Mouse (Mus musculus): ENCODE measurements around the gene Kcnq1. TPM values are rescaled to one million over a fixed set of nuclear protein-coding genes. Genes with fewer than 3 reads are reported as not detected.

The Kcnq1 gene
- polyA plus RNA-seq, 1 experiment = 41.8 TPM

GRCm38 (mm10) chr7:143415070-143415469, 308.9 kb downstream of the Kcnq1 start:
- 76% methylated on average over 4 of the region's 4 CpGs for WGBS
- Histone ChIP-seq H3K4me3 (ENCODE audit: low read depth, low read length) (no peak overlapping the region), H3K4me1 (ENCODE audit: control insufficient read depth, insufficient read depth, insufficient read length, low read length) (peaks cover 5% of the 10 kb centered on the region; the same call in 1 of the 2 replicates), H3K27ac (ENCODE audit: insufficient read depth, low read depth, low read length) (no peak overlapping the region), H3K27me3 (ENCODE audit: control insufficient read depth, insufficient read depth, low read length) (no peaks in the 10 kb centered on the region), H3K36me3 (ENCODE audit: control insufficient read depth, insufficient read depth, low read length) (no peaks in the 10 kb centered on the region)
- TF ChIP-seq CTCF (IDR thresholded peaks at IDR 0.05; ENCODE audit: extremely low read depth, insufficient read length, insufficient replicate concordance, low read depth, low read length) (no peak), POLR2A (IDR thresholded peaks at IDR 0.05; ENCODE audit: low read depth, low read length) (no peak)

GRCm38 (mm10) chr7:143416406-143416805, 310.2 kb downstream of the Kcnq1 start:
- 88% methylated on average over 12 of the region's 12 CpGs for WGBS
- Histone ChIP-seq H3K27me3 (ENCODE audit: control insufficient read depth, insufficient read depth, low read length) (no peaks in the 10 kb centered on the region), H3K4me3 (ENCODE audit: low read depth, low read length) (no peak overlapping the region), H3K4me1 (ENCODE audit: control insufficient read depth, insufficient read depth, insufficient read length, low read length) (peaks cover 5% of the 10 kb centered on the region; the same call in 1 of the 2 replicates), H3K36me3 (ENCODE audit: control insufficient read depth, insufficient read depth, low read length) (no peaks in the 10 kb centered on the region), H3K27ac (ENCODE audit: insufficient read depth, low read depth, low read length) (no peak overlapping the region)
- no peak for TF ChIP-seq CTCF (IDR thresholded peaks at IDR 0.05; ENCODE audit: extremely low read depth, insufficient read length, insufficient replicate concordance, low read depth, low read length)
- TF ChIP-seq POLR2A (IDR thresholded peaks at IDR 0.05; ENCODE audit: low read depth, low read length) = no peak

GRCm38 (mm10) chr7:143417875-143418274, 311.7 kb downstream of the Kcnq1 start:
- no peak overlapping the region for H3K27ac ChIP-seq (ENCODE audit: insufficient read depth, low read depth, low read length)
- 50% methylated on average over 5 of the region's 5 CpGs for WGBS

GRCm38 (mm10) chr7:143419585-143420160, 313.5 kb downstream of the Kcnq1 start:
- Histone ChIP-seq H3K27ac (ENCODE audit: insufficient read depth, low read depth, low read length) (no peak overlapping the region), H3K4me1 (ENCODE audit: control insufficient read depth, insufficient read depth, insufficient read length, low read length) (peaks cover 5% of the 10 kb centered on the region; the same call in 1 of the 2 replicates), H3K4me3 (ENCODE audit: low read depth, low read length) (no peak overlapping the region), H3K27me3 (ENCODE audit: control insufficient read depth, insufficient read depth, low read length) (no peaks in the 10 kb centered on the region), H3K36me3 (ENCODE audit: control insufficient read depth, insufficient read depth, low read length) (no peaks in the 10 kb centered on the region)
- TF ChIP-seq POLR2A (IDR thresholded peaks at IDR 0.05; ENCODE audit: low read depth, low read length) (no peak), CTCF (IDR thresholded peaks at IDR 0.05; ENCODE audit: extremely low read depth, insufficient read length, insufficient replicate concordance, low read depth, low read length) (no peak)
- WGBS = 54% methylated on average over 4 of the region's 4 CpGs

More at GRCm38 (mm10) chr7:143417875-143418274, 311.7 kb downstream of the Kcnq1 start:
- Histone ChIP-seq H3K36me3 (ENCODE audit: control insufficient read depth, insufficient read depth, low read length) (no peaks in the 10 kb centered on the region), H3K4me3 (ENCODE audit: low read depth, low read length) (no peak overlapping the region), H3K4me1 (ENCODE audit: control insufficient read depth, insufficient read depth, insufficient read length, low read length) (peaks cover 5% of the 10 kb centered on the region; the same call in 1 of the 2 replicates), H3K27me3 (ENCODE audit: control insufficient read depth, insufficient read depth, low read length) (no peaks in the 10 kb centered on the region)
- no peak for TF ChIP-seq POLR2A (IDR thresholded peaks at IDR 0.05; ENCODE audit: low read depth, low read length)
- no peak for TF ChIP-seq CTCF (IDR thresholded peaks at IDR 0.05; ENCODE audit: extremely low read depth, insufficient read length, insufficient replicate concordance, low read depth, low read length)

GRCm38 (mm10) chr7:143428142-143428813, 322.1 kb downstream of the Kcnq1 start:
- no peaks in the 10 kb centered on the region for H3K36me3 ChIP-seq (ENCODE audit: control insufficient read depth, insufficient read depth, low read length)
- WGBS = 80% methylated on average over 23 of the region's 23 CpGs
- no peak overlapping the region for H3K27ac ChIP-seq (ENCODE audit: insufficient read depth, low read depth, low read length)
- H3K4me1 ChIP-seq (ENCODE audit: control insufficient read depth, insufficient read depth, insufficient read length, low read length) = no peaks in the 10 kb centered on the region
- H3K27me3 ChIP-seq (ENCODE audit: control insufficient read depth, insufficient read depth, low read length) = no peaks in the 10 kb centered on the region
- H3K4me3 ChIP-seq (ENCODE audit: low read depth, low read length) = no peak overlapping the region
- TF ChIP-seq POLR2A (IDR thresholded peaks at IDR 0.05; ENCODE audit: low read depth, low read length) (no peak), CTCF (IDR thresholded peaks at IDR 0.05; ENCODE audit: extremely low read depth, insufficient read length, insufficient replicate concordance, low read depth, low read length) (no peak)

- TF ChIP-seq POLR2A (IDR thresholded peaks at IDR 0.05; ENCODE audit: low read depth, low read length) (no peak), CTCF (IDR thresholded peaks at IDR 0.05; ENCODE audit: extremely low read depth, insufficient read length, insufficient replicate concordance, low read depth, low read length) (no peak)
These were observed 322.8 kb downstream of the Kcnq1 start for GRCm38 (mm10) chr7:143428814-143429499.

GRCm38 (mm10) chr7:143432631-143433030, 326.5 kb downstream of the Kcnq1 start:
- H3K4me3 ChIP-seq (ENCODE audit: low read depth, low read length) = no peak overlapping the region
- H3K36me3 ChIP-seq (ENCODE audit: control insufficient read depth, insufficient read depth, low read length) = no peaks in the 10 kb centered on the region
- H3K27me3 ChIP-seq (ENCODE audit: control insufficient read depth, insufficient read depth, low read length) = peaks cover 3% of the 10 kb centered on the region; the same call in 1 of the 2 replicates
- no peak for TF ChIP-seq POLR2A (IDR thresholded peaks at IDR 0.05; ENCODE audit: low read depth, low read length)
- WGBS = 83% methylated on average over 1 of the region's 1 CpGs
- H3K27ac ChIP-seq (ENCODE audit: insufficient read depth, low read depth, low read length) = no peak overlapping the region
- no peaks in the 10 kb centered on the region; the same call in 1 of the 2 replicates for H3K4me1 ChIP-seq (ENCODE audit: control insufficient read depth, insufficient read depth, insufficient read length, low read length)

More at GRCm38 (mm10) chr7:143428814-143429499, 322.8 kb downstream of the Kcnq1 start:
- Histone ChIP-seq H3K4me3 (ENCODE audit: low read depth, low read length) (no peak overlapping the region), H3K36me3 (ENCODE audit: control insufficient read depth, insufficient read depth, low read length) (no peaks in the 10 kb centered on the region), H3K27me3 (ENCODE audit: control insufficient read depth, insufficient read depth, low read length) (no peaks in the 10 kb centered on the region), H3K27ac (ENCODE audit: insufficient read depth, low read depth, low read length) (no peak overlapping the region), H3K4me1 (ENCODE audit: control insufficient read depth, insufficient read depth, insufficient read length, low read length) (no peaks in the 10 kb centered on the region)
- 65% methylated on average over 2 of the region's 2 CpGs for WGBS
